Mouse (Mus musculus): ENCODE measurements around the gene Slc18a2. TPM values are rescaled to one million over a fixed set of nuclear protein-coding genes. Genes with fewer than 3 reads are reported as not detected.

Gene Slc18a2
- polyA plus RNA-seq (2015; fragmentation: Nextera tagmentation; extraction: Ambion mirVana): 7.5 and 7.9 TPM in 2 replicates

DNA sequence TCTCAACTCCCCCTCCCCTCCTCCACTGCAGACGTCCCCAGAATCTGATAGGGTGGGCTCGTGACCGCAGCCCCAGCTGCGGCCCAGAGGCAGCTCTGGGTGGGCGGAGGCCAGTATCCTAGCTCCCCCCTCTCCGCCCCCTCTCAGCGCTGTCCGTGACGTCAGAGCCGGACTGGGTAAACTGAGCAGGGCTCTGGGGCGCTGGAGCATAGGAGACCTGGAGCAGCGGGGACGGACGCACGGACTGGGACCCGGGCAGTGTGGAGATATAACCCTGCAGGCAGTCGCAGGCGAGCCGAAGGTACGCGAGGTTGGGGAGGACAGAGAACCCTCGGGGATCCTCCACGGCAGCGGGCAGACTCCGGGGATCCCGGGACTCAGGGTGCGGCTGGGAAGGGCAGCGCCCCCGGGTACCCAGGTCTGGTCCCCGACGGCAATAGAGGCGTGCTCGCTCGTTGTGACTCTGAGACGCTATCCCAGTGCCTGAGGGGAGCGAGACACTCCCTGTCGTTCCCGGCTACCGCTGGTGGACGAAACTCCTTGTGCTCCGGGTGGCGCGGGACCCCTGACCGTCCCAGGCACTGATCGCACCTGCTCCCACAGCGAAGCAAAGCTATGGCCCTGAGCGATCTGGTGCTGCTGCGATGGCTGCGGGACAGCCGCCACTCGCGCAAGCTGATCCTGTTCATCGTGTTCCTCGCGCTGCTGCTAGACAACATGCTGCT, at the start of gene Slc18a2:
Gene Slc18a2, plus strand, starts transcription at position 179 of the 725 bp plus-strand sequence.
- H3K36me3 ChIP-seq (ENCODE audit: control insufficient read depth, insufficient read depth, low read length): no peaks in the 10 kb centered on the region
- peaks cover 7% of the 10 kb centered on the region; the same call in 1 of the 2 replicates for H3K27me3 ChIP-seq (replicated peaks; ENCODE audit: control insufficient read depth, insufficient read depth, low read length)
- H3K4me3 ChIP-seq (ENCODE audit: low read length): peak within 1 kb of the TSS; percentile 48
- peak within 1 kb of the TSS; percentile 54 for H3K9ac ChIP-seq (ENCODE audit: low read depth, low read length)
- peaks cover 6% of the 10 kb centered on the region for H3K4me1 ChIP-seq (ENCODE audit: control insufficient read depth, insufficient read depth, low read length)
- peak; percentile 76 for ATAC-seq
- no peaks in the 10 kb centered on the region for H3K9me3 ChIP-seq (ENCODE audit: control insufficient read depth, low read length)
- no peak within 1 kb of the TSS for H3K27ac ChIP-seq (ENCODE audit: low read length)
- peak within 1 kb of the TSS; percentile 84 for H3K4me2 ChIP-seq (ENCODE audit: low read depth, low read length)
- WGBS: under 1% methylated on average over 55 of the region's 55 CpGs

DNA sequence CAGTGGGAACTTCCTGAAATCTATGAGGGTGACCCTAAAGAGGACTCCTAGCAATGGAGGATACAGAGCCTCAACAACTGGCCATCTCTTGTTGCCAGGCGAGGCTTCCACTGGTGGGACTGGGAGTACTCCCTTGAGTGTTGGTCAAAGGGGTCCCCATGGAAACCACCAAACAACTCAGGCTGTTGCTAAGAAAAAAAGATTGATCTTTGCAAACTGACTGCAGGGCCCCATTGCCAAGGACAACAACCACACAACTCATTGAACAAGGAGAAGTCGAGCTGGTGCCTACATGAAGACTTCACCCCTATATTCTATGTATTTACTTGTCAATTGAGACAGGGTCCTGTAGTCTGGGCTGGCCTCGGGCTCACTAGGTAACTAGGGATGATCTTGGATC, 43.8 kb upstream of the Slc18a2 start:
- Histone ChIP-seq H3K27ac (ENCODE audit: low read length) (no peak overlapping the region), H3K4me3 (ENCODE audit: low read length) (no peak overlapping the region), H3K4me2 (ENCODE audit: low read depth, low read length) (no peak overlapping the region), H3K9me3 (ENCODE audit: control insufficient read depth, low read length) (no peaks in the 10 kb centered on the region), H3K4me1 (ENCODE audit: control insufficient read depth, insufficient read depth, low read length) (no peaks in the 10 kb centered on the region), H3K27me3 (replicated peaks; ENCODE audit: control insufficient read depth, insufficient read depth, low read length) (peaks cover 2% of the 10 kb centered on the region; the same call in 1 of the 2 replicates), H3K36me3 (ENCODE audit: control insufficient read depth, insufficient read depth, low read length) (no peaks in the 10 kb centered on the region), H3K9ac (ENCODE audit: low read depth, low read length) (no peak overlapping the region)
- no peak for ATAC-seq
- WGBS: 79% methylated on average over 3 of the region's 3 CpGs

DNA sequence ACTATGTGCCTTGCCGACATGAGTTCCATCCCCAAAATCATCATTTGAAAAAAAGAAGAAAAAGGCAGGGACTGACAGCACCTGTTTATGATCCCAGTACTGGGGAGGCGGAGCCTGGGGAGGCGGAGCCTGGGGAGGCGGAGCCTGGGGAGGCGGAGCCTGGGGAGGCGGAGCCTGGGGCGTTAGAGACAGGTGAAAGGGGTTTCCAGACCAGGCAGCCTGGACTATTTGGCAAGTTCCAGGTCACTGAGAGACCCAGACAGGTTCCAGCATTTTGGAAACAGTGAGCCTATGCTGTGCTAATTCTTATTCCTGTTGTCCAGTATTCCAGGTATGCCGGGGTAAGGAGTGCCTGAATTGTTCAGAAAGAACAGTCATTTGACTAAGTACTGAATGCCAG, 41.7 kb upstream of the Slc18a2 start, which contains the start of gene Kcnk18:
Gene Kcnk18, plus strand, starts transcription at position 224 of the 400 bp plus-strand sequence.
- H3K9me3 ChIP-seq (ENCODE audit: control insufficient read depth, low read length): no peaks in the 10 kb centered on the region
- 83% methylated on average over 8 of the region's 8 CpGs for WGBS

DNA sequence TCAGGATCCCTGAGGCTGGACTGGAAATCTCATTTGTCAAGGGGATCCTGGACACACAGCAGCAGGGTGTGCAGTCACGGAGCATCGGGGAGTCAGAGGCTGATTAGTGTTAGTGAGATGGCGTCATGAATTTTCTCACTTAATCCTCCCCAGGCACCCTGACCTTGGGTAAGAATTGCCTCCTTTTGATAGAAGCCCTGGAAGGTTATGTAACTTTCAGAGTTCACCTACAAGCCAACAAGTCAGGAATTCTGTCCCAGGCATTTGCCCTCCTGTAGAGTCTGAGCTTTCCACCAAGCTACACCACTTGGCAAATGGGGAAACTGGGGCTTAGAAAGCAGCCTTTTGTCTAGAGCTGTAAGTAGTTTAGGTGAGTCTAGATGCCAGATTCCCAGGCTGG, 39.6 kb upstream of the Slc18a2 start:
- no peak for ATAC-seq
- no peaks in the 10 kb centered on the region for H3K4me1 ChIP-seq (ENCODE audit: control insufficient read depth, insufficient read depth, low read length)
- 57% methylated on average over 3 of the region's 3 CpGs for WGBS
- H3K36me3 ChIP-seq (ENCODE audit: control insufficient read depth, insufficient read depth, low read length): no peaks in the 10 kb centered on the region
- no peak overlapping the region for H3K4me3 ChIP-seq (ENCODE audit: low read length)
- H3K9ac ChIP-seq (ENCODE audit: low read depth, low read length): no peak overlapping the region
- H3K27ac ChIP-seq (ENCODE audit: low read length): no peak overlapping the region
- H3K4me2 ChIP-seq (ENCODE audit: low read depth, low read length): no peak overlapping the region
- no peaks in the 10 kb centered on the region for H3K27me3 ChIP-seq (replicated peaks; ENCODE audit: control insufficient read depth, insufficient read depth, low read length)
- no peaks in the 10 kb centered on the region for H3K9me3 ChIP-seq (ENCODE audit: control insufficient read depth, low read length)

More for the DNA sequence above, 41.7 kb upstream of the Slc18a2 start, which contains the start of gene Kcnk18:
- Histone ChIP-seq H3K4me2 (ENCODE audit: low read depth, low read length) (no peak within 1 kb of the TSS), H3K27ac (ENCODE audit: low read length) (no peak within 1 kb of the TSS), H3K9ac (ENCODE audit: low read depth, low read length) (no peak within 1 kb of the TSS), H3K36me3 (ENCODE audit: control insufficient read depth, insufficient read depth, low read length) (no peaks in the 10 kb centered on the region), H3K4me3 (ENCODE audit: low read length) (no peak within 1 kb of the TSS), H3K27me3 (replicated peaks; ENCODE audit: control insufficient read depth, insufficient read depth, low read length) (peaks cover 2% of the 10 kb centered on the region; the same call in 1 of the 2 replicates), H3K4me1 (ENCODE audit: control insufficient read depth, insufficient read depth, low read length) (no peaks in the 10 kb centered on the region)
- no peak for ATAC-seq

DNA sequence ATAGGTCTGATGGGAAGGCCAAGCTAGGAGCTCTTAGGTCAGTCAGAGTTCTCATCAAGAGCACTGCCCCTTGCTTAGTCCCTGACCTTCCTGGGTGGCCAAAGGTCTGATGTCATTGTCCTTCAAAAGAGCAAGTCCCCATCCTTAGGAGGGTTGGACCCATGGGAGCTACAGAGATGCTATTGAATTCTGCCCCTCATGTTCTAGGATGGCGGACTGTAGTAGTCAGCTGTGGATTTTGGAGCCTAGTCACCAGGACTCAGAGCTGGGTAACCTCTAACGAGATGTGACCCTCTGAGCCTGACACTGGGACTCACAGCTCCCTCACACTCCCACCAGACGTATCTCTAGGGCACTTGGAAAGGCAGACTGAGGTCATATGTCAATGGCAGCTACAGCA, 32.3 kb upstream of the Slc18a2 start:
- Histone ChIP-seq H3K4me3 (ENCODE audit: low read length) (no peak overlapping the region), H3K9me3 (ENCODE audit: control insufficient read depth, low read length) (no peaks in the 10 kb centered on the region), H3K9ac (ENCODE audit: low read depth, low read length) (no peak overlapping the region), H3K27me3 (replicated peaks; ENCODE audit: control insufficient read depth, insufficient read depth, low read length) (no peaks in the 10 kb centered on the region), H3K27ac (ENCODE audit: low read length) (no peak overlapping the region), H3K4me2 (ENCODE audit: low read depth, low read length) (no peak overlapping the region), H3K4me1 (ENCODE audit: control insufficient read depth, insufficient read depth, low read length) (no peaks in the 10 kb centered on the region), H3K36me3 (ENCODE audit: control insufficient read depth, insufficient read depth, low read length) (no peaks in the 10 kb centered on the region)
- ATAC-seq: no peak
- 62% methylated on average over 3 of the region's 3 CpGs for WGBS

DNA sequence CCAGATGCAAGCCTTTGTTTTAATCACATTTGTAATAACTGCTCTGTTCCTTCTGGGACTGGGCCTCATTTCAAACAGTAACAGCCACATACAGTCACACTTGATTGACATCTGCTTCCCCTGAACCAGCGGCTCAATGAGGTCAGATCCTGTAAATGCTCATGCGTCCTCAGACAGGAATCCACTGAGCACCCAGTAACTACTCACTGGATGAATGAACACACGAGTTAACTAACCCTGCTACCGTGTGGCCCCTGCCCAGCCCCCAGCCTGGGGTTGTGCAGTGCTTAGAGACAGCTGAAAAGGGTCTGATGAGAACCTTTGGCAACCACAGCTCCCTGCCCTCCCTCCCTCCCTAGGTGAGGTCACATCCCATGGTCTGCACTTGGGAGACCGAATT, 27.9 kb upstream of the Slc18a2 start:
- Histone ChIP-seq H3K27me3 (replicated peaks; ENCODE audit: control insufficient read depth, insufficient read depth, low read length) (no peaks in the 10 kb centered on the region), H3K4me1 (ENCODE audit: control insufficient read depth, insufficient read depth, low read length) (no peaks in the 10 kb centered on the region), H3K9ac (ENCODE audit: low read depth, low read length) (no peak overlapping the region), H3K4me2 (ENCODE audit: low read depth, low read length) (no peak overlapping the region), H3K4me3 (ENCODE audit: low read length) (no peak overlapping the region), H3K9me3 (ENCODE audit: control insufficient read depth, low read length) (no peaks in the 10 kb centered on the region), H3K36me3 (ENCODE audit: control insufficient read depth, insufficient read depth, low read length) (no peaks in the 10 kb centered on the region), H3K27ac (ENCODE audit: low read length) (no peak overlapping the region)
- 71% methylated on average over 5 of the region's 5 CpGs for WGBS
- ATAC-seq: no peak

DNA sequence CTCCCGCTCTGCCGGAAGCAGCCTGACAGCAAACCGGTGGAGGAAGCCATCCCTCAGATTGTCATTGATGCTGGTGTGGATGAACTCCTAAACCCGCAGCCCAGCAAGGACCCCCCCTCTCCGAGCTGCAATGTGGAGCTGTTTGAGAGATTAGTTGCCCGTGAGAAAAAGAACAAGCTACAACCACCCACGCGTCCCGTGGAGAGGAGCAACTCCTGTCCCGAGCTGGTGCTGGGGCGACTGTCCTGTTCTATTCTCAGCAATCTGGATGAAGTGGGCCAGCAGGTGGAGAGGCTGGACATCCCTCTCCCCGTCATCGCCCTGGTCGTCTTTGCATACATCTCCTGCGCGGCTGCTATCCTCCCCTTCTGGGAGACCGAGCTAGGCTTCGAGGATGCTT, 25.7 kb upstream of the Slc18a2 start:
- WGBS: 85% methylated on average over 18 of the region's 18 CpGs
- H3K4me1 ChIP-seq (ENCODE audit: control insufficient read depth, insufficient read depth, low read length): no peaks in the 10 kb centered on the region
- no peaks in the 10 kb centered on the region for H3K9me3 ChIP-seq (ENCODE audit: control insufficient read depth, low read length)
- H3K36me3 ChIP-seq (ENCODE audit: control insufficient read depth, insufficient read depth, low read length): no peaks in the 10 kb centered on the region
- no peak overlapping the region for H3K27ac ChIP-seq (ENCODE audit: low read length)
- no peak overlapping the region for H3K4me3 ChIP-seq (ENCODE audit: low read length)
- H3K27me3 ChIP-seq (replicated peaks; ENCODE audit: control insufficient read depth, insufficient read depth, low read length): no peaks in the 10 kb centered on the region
- ATAC-seq: no peak
- no peak overlapping the region for H3K4me2 ChIP-seq (ENCODE audit: low read depth, low read length)
- no peak overlapping the region for H3K9ac ChIP-seq (ENCODE audit: low read depth, low read length)

DNA sequence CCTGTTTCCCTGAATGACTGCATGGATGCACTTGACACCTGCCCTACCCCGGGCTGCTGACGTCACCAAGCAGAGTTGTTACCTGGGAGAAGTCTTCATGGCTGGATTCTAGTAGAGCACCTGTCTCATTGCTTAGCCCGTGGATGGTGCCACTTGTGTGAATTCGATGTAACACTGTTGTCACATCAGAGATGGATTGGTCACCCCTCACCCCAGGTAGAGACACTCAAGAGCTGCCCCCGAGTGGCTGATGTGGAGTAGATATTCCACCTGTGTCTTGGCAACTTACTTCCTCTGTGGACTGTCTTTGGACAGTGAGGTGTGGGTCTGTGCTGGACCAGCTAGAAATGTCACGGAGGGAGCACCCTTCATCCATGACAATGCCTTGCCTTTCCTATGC, 24.6 kb upstream of the Slc18a2 start:
- H3K9ac ChIP-seq (ENCODE audit: low read depth, low read length): no peak overlapping the region
- no peak for ATAC-seq
- no peak overlapping the region for H3K27ac ChIP-seq (ENCODE audit: low read length)
- 77% methylated on average over 6 of the region's 6 CpGs for WGBS
- no peaks in the 10 kb centered on the region for H3K4me1 ChIP-seq (ENCODE audit: control insufficient read depth, insufficient read depth, low read length)
- H3K27me3 ChIP-seq (replicated peaks; ENCODE audit: control insufficient read depth, insufficient read depth, low read length): no peaks in the 10 kb centered on the region
- no peak overlapping the region for H3K4me2 ChIP-seq (ENCODE audit: low read depth, low read length)
- H3K9me3 ChIP-seq (ENCODE audit: control insufficient read depth, low read length): no peaks in the 10 kb centered on the region
- no peak overlapping the region for H3K4me3 ChIP-seq (ENCODE audit: low read length)
- no peaks in the 10 kb centered on the region for H3K36me3 ChIP-seq (ENCODE audit: control insufficient read depth, insufficient read depth, low read length)

DNA sequence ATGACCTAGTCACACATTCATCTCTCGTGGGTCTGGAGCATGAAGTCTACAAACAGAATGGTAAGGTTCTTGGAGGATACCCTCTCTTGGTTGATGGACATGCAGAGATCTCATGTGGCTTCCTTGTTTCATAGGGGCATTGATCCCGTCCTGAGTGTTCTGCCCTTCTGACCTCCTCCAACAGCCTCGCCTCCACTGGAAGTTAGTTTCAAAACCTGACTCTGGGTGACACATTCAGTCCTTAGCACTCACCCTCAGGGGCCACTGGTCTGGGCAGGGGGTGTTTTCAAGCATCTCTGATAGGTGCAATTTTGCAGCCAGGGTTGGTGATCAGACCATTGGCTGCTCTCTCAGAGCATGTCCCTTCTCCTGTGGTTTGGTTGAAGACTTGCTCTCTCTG, 22.1 kb upstream of the Slc18a2 start:
- Histone ChIP-seq H3K27ac (ENCODE audit: low read length) (no peak overlapping the region), H3K9ac (ENCODE audit: low read depth, low read length) (no peak overlapping the region), H3K9me3 (ENCODE audit: control insufficient read depth, low read length) (no peaks in the 10 kb centered on the region), H3K27me3 (replicated peaks; ENCODE audit: control insufficient read depth, insufficient read depth, low read length) (no peaks in the 10 kb centered on the region), H3K36me3 (ENCODE audit: control insufficient read depth, insufficient read depth, low read length) (no peaks in the 10 kb centered on the region), H3K4me2 (ENCODE audit: low read depth, low read length) (no peak overlapping the region), H3K4me3 (ENCODE audit: low read length) (no peak overlapping the region), H3K4me1 (ENCODE audit: control insufficient read depth, insufficient read depth, low read length) (no peaks in the 10 kb centered on the region)
- 79% methylated on average over 3 of the region's 3 CpGs for WGBS
- ATAC-seq: no peak

Data from intestine, embryonic 16.5 days (tissue).